Mouse (Mus musculus): Measurements from ENCODE around the gene Tacr3. TPM values are rescaled to one million over a fixed set of nuclear protein-coding genes. Genes with fewer than 3 reads are reported as not detected.

Tacr3 gene
- polyA plus RNA-seq (2014; fragmentation: Illumina TruSeq; extraction: RNeasy Lipid Tissue Mini Kit (QIAGEN cat#74804); ENCODE audit: low read depth, low replicate concordance), result 0.07 TPM

DNA sequence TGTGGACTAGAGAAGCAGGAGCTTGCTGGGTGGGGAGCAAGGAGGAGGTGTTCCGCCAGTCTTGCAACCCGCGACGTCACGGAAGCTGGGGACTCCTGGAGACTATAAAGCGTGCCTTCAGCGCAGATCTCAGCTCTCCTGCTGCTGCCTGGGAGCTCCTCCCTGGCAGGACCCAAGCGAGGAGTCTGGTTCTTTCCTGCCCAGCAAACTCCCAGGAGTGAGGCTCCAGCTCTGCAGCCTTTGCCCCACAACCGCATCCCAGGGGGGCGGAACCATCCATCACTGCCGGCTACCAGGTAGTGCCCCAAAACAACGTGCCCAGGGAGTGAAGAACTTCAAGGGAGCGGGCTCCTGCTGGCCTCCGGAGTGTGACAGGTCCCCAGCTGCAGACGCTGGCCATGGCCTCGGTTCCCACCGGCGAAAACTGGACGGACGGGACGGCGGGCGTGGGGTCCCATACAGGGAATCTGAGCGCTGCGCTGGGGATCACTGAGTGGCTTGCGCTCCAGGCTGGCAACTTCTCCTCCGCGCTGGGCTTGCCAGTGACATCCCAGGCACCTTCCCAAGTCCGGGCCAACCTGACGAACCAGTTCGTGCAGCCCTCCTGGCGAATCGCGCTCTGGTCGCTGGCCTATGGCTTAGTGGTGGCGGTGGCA lies at the start of gene Tacr3:
TSS of gene Tacr3 (plus strand) at position 133 of the 656 bp plus-strand sequence.

Measured in adipose tissue, adult 10 weeks (tissue).